Mouse (Mus musculus) lung, adult 2 months (tissue): ENCODE measurements around the gene C8g. TPM values are rescaled to one million over a fixed set of nuclear protein-coding genes. Genes with fewer than 3 reads are reported as not detected.
A peak's percentile ranks its signal among the peaks of the same experiment; 100 is the strongest.

Experiments
- DNase-seq: peaks from one replicate; pipeline ENCODE4 v3.0.0; 2022
- H3K4me1 ChIP-seq: fragments of 200-500 bp; 2 replicates; pipeline ENCODE4 v1.6.1; 2011; ENCODE audit warnings: low read length; ENCODE audit not compliant: control insufficient read depth, insufficient read depth
- H3K4me3 ChIP-seq: fragments of 200-500 bp; replicated peaks from 2 replicates; pipeline ENCODE3; 2011; ENCODE audit warnings: low read depth, mild to moderate bottlenecking, control low read depth, low read length; ENCODE audit errors: extremely low read depth
- CTCF ChIP-seq: fragments of 200-500 bp; IDR thresholded peaks from 2 replicates; pipeline ENCODE4 v1.5.1; 2011; ENCODE audit warnings: mild to moderate bottlenecking, low read length, control low read depth; ENCODE audit not compliant: insufficient read depth
- POLR2A ChIP-seq: fragments of 200-500 bp; IDR thresholded peaks from 2 replicates; pipeline ENCODE4 v1.6.1; 2011; ENCODE audit warnings: low read depth, mild to moderate bottlenecking, control low read depth, low read length, borderline replicate concordance; ENCODE audit errors: extremely low read depth
- WGBS: fragments of 180-500 bp; shearing (Covaris S2); methylation state at CpG from one replicate; pipeline ENCODE4 v1.1.7; 2018; 5-methylcytosine and 5-hydroxymethylcytosine counted together
- polyA plus RNA-seq: library from polyadenylated mRNA; depleted of rRNA; stranded (reverse); fragments of >200 nt; gene quantifications from 2 replicates; pipeline ENCODE4 v1.2.3, GENCODE M21; 2012

The C8g gene
- polyA plus RNA-seq, 1 experiment = 2.7 TPM

GRCm38 (mm10) chr2:25500576-25501405, 728 bp downstream of the C8g start, which contains the start of gene Fbxw5:
Fbxw5 (plus strand) TSS chr2:25500750.
- H3K4me3 ChIP-seq = peak within 1 kb of the TSS; percentile 81
- no peak for TF ChIP-seq CTCF
- TF ChIP-seq POLR2A = peak; percentile 82
- WGBS = under 1% methylated on average over 43 of the region's 44 CpGs
- peak; percentile 75 for DNase-seq
- peaks cover 9% of the 10 kb centered on the region for H3K4me1 ChIP-seq

- no peak for DNase-seq
- 60% methylated on average over 6 of the region's 6 CpGs for WGBS
- Histone ChIP-seq H3K4me3 (peak overlapping the region; percentile 37), H3K4me1 (peaks cover 9% of the 10 kb centered on the region)
- no peak for TF ChIP-seq CTCF
- TF ChIP-seq POLR2A = no peak
These were observed 1.4 kb downstream of the C8g start for GRCm38 (mm10) chr2:25500071-25500575.

- Histone ChIP-seq H3K4me1 (peaks cover 9% of the 10 kb centered on the region), H3K4me3 (no peak overlapping the region)
- 70% methylated on average over 15 of the region's 15 CpGs for WGBS
- DNase-seq = no peak
- TF ChIP-seq CTCF (no peak), POLR2A (no peak)
These were observed 2.7 kb downstream of the C8g start for GRCm38 (mm10) chr2:25498622-25499478.

- DNase-seq = no peak
These were observed 3.5 kb downstream of the C8g start for GRCm38 (mm10) chr2:25497846-25498575.

GRCm38 (mm10) chr2:25496462-25496861, 5.1 kb downstream of the C8g start:
- H3K4me1 ChIP-seq = peaks cover 5% of the 10 kb centered on the region
- TF ChIP-seq CTCF (0 out of 2 replicates have a peak, but pooled peaks have one; percentile 20), POLR2A (no peak)
- no peak overlapping the region for H3K4me3 ChIP-seq
- 41% methylated on average over 4 of the region's 4 CpGs for WGBS
- DNase-seq = no peak

More at GRCm38 (mm10) chr2:25497846-25498575, 3.5 kb downstream of the C8g start:
- 36% methylated on average over 6 of the region's 6 CpGs for WGBS
- Histone ChIP-seq H3K4me1 (peaks cover 9% of the 10 kb centered on the region), H3K4me3 (no peak overlapping the region)
- TF ChIP-seq POLR2A (no peak), CTCF (no peak)

GRCm38 (mm10) chr2:25493476-25493961, 8.0 kb downstream of the C8g start, which contains the start of gene Lcn12:
Lcn12 (minus strand) TSS chr2:25493911.
- no peak for DNase-seq
- H3K4me1 ChIP-seq = no peaks in the 10 kb centered on the region
- no peak within 1 kb of the TSS for H3K4me3 ChIP-seq
- 81% methylated on average over 5 of the region's 5 CpGs for WGBS
- no peak for TF ChIP-seq CTCF
- TF ChIP-seq POLR2A = no peak

- no peaks in the 10 kb centered on the region for H3K4me1 ChIP-seq
- WGBS = 77% methylated on average over 5 of the region's 5 CpGs
- DNase-seq = no peak
- H3K4me3 ChIP-seq = no peak overlapping the region
- TF ChIP-seq CTCF (no peak), POLR2A (no peak)
These were observed 8.5 kb downstream of the C8g start for GRCm38 (mm10) chr2:25492988-25493387.

- TF ChIP-seq CTCF = no peak
- TF ChIP-seq POLR2A = no peak
- no peak for DNase-seq
- 71% methylated on average over 7 of the region's 7 CpGs for WGBS
- Histone ChIP-seq H3K4me1 (no peaks in the 10 kb centered on the region), H3K4me3 (no peak overlapping the region)
These were observed 12.8 kb downstream of the C8g start for GRCm38 (mm10) chr2:25488671-25489068.
